Mouse (Mus musculus) liver, embryonic 15.5 days (tissue): ENCODE measurements around the gene Gart. TPM values are rescaled to one million over a fixed set of nuclear protein-coding genes. Genes with fewer than 3 reads are reported as not detected.

ENCODE experiments used
- ATAC-seq: fragments of 200-750 bp; cut with Nextera tagmentation; 2 replicates; pipeline ENCODE4 v1.8.0; 2017; ENCODE audit warnings: moderate number of reproducible peaks, mild to moderate bottlenecking, moderate library complexity; ENCODE audit not compliant: insufficient read depth
- H3K27ac ChIP-seq: fragments of 300-500 bp; sonication (generic); replicated peaks from 2 replicates; pipeline ENCODE4 v1.5.1; 2015; ENCODE audit warnings: mild to moderate bottlenecking, inconsistent platforms
- H3K27me3 ChIP-seq: fragments of 300-500 bp; sonication (generic); 2 replicates; pipeline ENCODE4 v1.6.1; 2015; ENCODE audit warnings: mild to moderate bottlenecking, inconsistent platforms
- H3K36me3 ChIP-seq: fragments of 300-500 bp; sonication (generic); replicated peaks from 2 replicates; pipeline ENCODE4 v1.6.1; 2015; ENCODE audit warnings: moderate library complexity, mild to moderate bottlenecking, inconsistent platforms
- H3K4me1 ChIP-seq: fragments of 300-500 bp; sonication (generic); replicated peaks from 2 replicates; pipeline ENCODE4 v1.6.1; 2015; ENCODE audit warnings: inconsistent platforms
- H3K4me2 ChIP-seq: fragments of 300-500 bp; sonication (generic); 2 replicates; pipeline ENCODE4 v1.6.1; 2015; ENCODE audit warnings: moderate library complexity, mild to moderate bottlenecking, inconsistent platforms
- H3K4me3 ChIP-seq: fragments of 300-500 bp; sonication (generic); replicated peaks from 2 replicates; pipeline ENCODE4 v1.5.1; 2015; ENCODE audit warnings: mild to moderate bottlenecking, inconsistent platforms
- H3K9ac ChIP-seq: fragments of 300-500 bp; sonication (generic); 2 replicates; pipeline ENCODE4 v1.6.1; 2015; ENCODE audit warnings: moderate library complexity, mild to moderate bottlenecking, inconsistent platforms
- H3K9me3 ChIP-seq: fragments of 300-500 bp; sonication (generic); replicated peaks from 2 replicates; pipeline ENCODE4 v1.6.1; 2016; ENCODE audit warnings: inconsistent platforms
- WGBS: fragments of 180-500 bp; shearing (Covaris S2); methylation state at CpG from one replicate; pipeline ENCODE4 v1.1.7; 2015; ENCODE audit warnings: mixed read lengths; ENCODE audit not compliant: insufficient replicate concordance; 5-methylcytosine and 5-hydroxymethylcytosine counted together
- polyA plus RNA-seq: library from polyadenylated mRNA; unstranded; fragments of >200 nt; fragmentation: Nextera tagmentation; extraction: Ambion mirVana; gene quantifications from 2 replicates; pipeline ENCODE4 v1.2.1, GENCODE M21; 2015

The Gart gene
- polyA plus RNA-seq, 1 experiment from 2014 or later, result 65.8 TPM

DNA sequence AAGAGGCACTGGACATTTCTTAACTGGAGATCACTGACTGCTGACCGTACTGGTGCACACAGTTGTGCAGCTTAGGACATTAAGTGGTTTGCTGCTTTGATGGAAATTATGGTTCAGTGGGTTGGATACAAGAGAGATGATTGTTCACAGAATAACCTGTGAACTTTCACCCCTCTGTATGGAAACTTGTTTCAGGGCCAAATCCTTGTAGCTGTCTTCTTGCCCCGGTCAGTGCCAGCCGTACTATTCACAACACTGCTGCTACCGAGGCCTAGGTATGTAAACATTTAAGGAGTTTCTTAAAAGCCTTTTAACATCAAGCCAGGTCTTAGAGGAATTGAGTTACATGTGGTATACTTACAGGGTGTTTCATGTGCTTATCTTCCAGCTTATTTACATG lies 27.7 kb upstream of the Gart start:
- no peak overlapping the region for H3K27ac ChIP-seq
- H3K4me2 ChIP-seq, result no peak overlapping the region
- 0 out of 2 replicates have a peak, but pooled peaks cover 2% of the 10 kb centered on the region for H3K4me1 ChIP-seq
- peaks cover 93% of the 10 kb centered on the region for H3K36me3 ChIP-seq
- ATAC-seq, result no peak
- no peaks in the 10 kb centered on the region for H3K27me3 ChIP-seq
- WGBS, result 89% methylated on average over 4 of the region's 4 CpGs
- no peak overlapping the region for H3K9ac ChIP-seq
- H3K4me3 ChIP-seq, result no peak overlapping the region
- no peaks in the 10 kb centered on the region for H3K9me3 ChIP-seq

GRCm38 (mm10) chr16:91663795-91664194 lies 17.0 kb upstream of the Gart start:
- H3K27me3 ChIP-seq, result no peaks in the 10 kb centered on the region
- H3K36me3 ChIP-seq, result peaks cover 94% of the 10 kb centered on the region
- H3K4me2 ChIP-seq, result no peak overlapping the region
- WGBS, result 92% methylated on average over 3 of the region's 3 CpGs
- no peak overlapping the region for H3K9ac ChIP-seq
- H3K4me3 ChIP-seq, result no peak overlapping the region
- no peaks in the 10 kb centered on the region for H3K9me3 ChIP-seq
- H3K4me1 ChIP-seq, result no peaks in the 10 kb centered on the region
- no peak for ATAC-seq
- H3K27ac ChIP-seq, result no peak overlapping the region

- no peaks in the 10 kb centered on the region for H3K4me1 ChIP-seq
- no peak overlapping the region for H3K4me3 ChIP-seq
- H3K9ac ChIP-seq, result no peak overlapping the region
- 93% methylated on average over 16 of the region's 16 CpGs for WGBS
- H3K27ac ChIP-seq, result no peak overlapping the region
- ATAC-seq, result no peak
- no peaks in the 10 kb centered on the region for H3K27me3 ChIP-seq
- H3K9me3 ChIP-seq, result no peaks in the 10 kb centered on the region
- peaks cover 97% of the 10 kb centered on the region for H3K36me3 ChIP-seq
- no peak overlapping the region for H3K4me2 ChIP-seq
Measured at GRCm38 (mm10) chr16:91662336-91662735, 15.6 kb upstream of the Gart start.

- no peaks in the 10 kb centered on the region for H3K9me3 ChIP-seq
- no peaks in the 10 kb centered on the region for H3K27me3 ChIP-seq
- no peaks in the 10 kb centered on the region for H3K4me1 ChIP-seq
- no peak overlapping the region for H3K27ac ChIP-seq
- H3K9ac ChIP-seq, result no peak overlapping the region
- H3K36me3 ChIP-seq, result peaks cover 97% of the 10 kb centered on the region
- WGBS, result 84% methylated on average over 1 of the region's 1 CpGs
- ATAC-seq, result no peak
- H3K4me3 ChIP-seq, result no peak overlapping the region
- H3K4me2 ChIP-seq, result no peak overlapping the region
Measured at GRCm38 (mm10) chr16:91661397-91661796, 14.6 kb upstream of the Gart start.

DNA sequence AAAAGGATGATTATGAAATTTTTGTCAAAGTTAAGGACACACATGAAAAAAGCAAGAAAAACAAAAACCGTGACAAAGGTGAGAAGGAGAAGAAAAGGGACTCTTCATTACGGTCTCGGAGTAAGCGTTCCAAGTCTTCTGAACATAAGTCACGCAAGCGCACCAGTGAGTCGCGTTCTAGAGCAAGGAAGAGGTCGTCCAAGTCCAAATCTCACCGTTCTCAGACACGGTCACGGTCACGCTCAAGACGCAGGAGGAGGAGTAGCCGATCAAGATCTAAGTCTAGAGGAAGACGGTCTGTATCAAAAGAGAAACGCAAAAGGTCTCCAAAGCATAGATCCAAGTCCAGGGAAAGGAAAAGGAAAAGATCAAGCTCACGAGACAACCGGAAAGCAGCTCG lies 13.0 kb upstream of the Gart start:
- no peak for ATAC-seq
- WGBS, result 94% methylated on average over 20 of the region's 20 CpGs
- Histone ChIP-seq H3K9ac (no peak overlapping the region), H3K4me3 (no peak overlapping the region), H3K9me3 (no peaks in the 10 kb centered on the region), H3K36me3 (peaks cover 97% of the 10 kb centered on the region), H3K4me1 (no peaks in the 10 kb centered on the region), H3K27ac (no peak overlapping the region), H3K4me2 (no peak overlapping the region), H3K27me3 (no peaks in the 10 kb centered on the region)

DNA sequence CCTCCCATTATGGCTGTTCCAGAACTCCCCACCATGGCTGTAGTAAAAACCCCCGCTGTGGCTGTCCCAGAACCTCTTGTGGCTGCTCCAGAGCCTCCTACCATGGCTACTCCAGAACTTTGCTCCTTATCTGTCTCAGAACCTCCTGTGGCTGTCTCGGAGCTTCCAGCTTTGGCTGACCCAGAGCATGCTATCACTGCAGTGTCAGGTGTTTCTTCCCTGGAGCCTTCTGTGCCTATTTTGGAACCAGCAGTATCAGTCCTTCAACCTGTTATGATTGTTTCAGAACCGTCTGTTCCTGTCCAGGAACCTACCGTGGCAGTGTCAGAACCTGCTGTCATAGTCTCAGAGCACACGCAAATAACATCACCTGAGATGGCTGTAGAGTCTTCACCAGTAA lies 11.7 kb upstream of the Gart start:
- no peak overlapping the region for H3K4me3 ChIP-seq
- H3K27ac ChIP-seq, result no peak overlapping the region
- H3K27me3 ChIP-seq, result no peaks in the 10 kb centered on the region
- 0 out of 2 replicates have a peak, but pooled peaks have one; percentile 11 for ATAC-seq
- H3K4me1 ChIP-seq, result 0 out of 2 replicates have a peak, but pooled peaks cover under 1% of the 10 kb centered on the region
- no peak overlapping the region for H3K4me2 ChIP-seq
- WGBS, result 95% methylated on average over 5 of the region's 5 CpGs
- H3K36me3 ChIP-seq, result peaks cover 96% of the 10 kb centered on the region
- H3K9me3 ChIP-seq, result no peaks in the 10 kb centered on the region
- no peak overlapping the region for H3K9ac ChIP-seq

DNA sequence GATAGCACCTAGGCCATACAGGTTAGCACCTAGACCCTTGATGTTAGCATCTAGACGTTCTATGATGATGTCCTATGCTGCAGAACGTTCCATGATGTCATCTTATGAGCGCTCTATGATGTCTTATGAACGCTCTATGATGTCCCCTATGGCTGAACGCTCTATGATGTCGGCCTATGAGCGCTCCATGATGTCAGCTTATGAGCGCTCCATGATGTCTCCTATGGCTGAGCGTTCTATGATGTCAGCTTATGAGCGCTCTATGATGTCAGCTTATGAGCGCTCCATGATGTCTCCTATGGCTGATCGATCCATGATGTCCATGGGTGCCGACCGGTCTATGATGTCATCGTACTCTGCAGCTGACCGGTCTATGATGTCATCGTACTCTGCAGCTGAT lies 10.5 kb upstream of the Gart start:
- Histone ChIP-seq H3K9me3 (no peaks in the 10 kb centered on the region), H3K4me1 (peaks cover 6% of the 10 kb centered on the region; the same call in 1 of the 2 replicates), H3K9ac (no peak overlapping the region), H3K4me3 (no peak overlapping the region), H3K4me2 (no peak overlapping the region), H3K36me3 (peaks cover 92% of the 10 kb centered on the region), H3K27me3 (no peaks in the 10 kb centered on the region), H3K27ac (no peak overlapping the region)
- peak; percentile 19; the same call in 1 of the 2 replicates for ATAC-seq
- WGBS, result 96% methylated on average over 17 of the region's 17 CpGs

DNA sequence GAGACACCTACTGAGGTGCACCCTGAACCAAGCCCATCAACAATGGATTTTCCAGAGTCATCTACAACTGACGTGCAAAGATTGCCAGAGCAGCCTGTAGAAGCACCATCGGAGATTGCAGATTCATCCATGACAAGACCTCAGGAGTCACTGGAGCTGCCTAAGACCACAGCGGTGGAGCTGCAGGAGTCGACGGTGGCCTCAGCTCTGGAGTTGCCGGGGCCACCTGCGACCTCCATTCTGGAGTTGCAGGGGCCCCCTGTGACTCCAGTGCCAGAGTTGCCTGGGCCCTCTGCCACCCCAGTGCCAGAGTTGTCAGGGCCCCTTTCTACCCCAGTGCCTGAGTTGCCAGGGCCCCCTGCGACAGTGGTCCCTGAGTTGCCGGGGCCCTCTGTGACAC lies 8.5 kb upstream of the Gart start:
- H3K4me2 ChIP-seq, result no peak overlapping the region
- H3K9ac ChIP-seq, result no peak overlapping the region
- H3K4me3 ChIP-seq, result no peak overlapping the region
- H3K27ac ChIP-seq, result no peak overlapping the region
- no peak for ATAC-seq
- H3K27me3 ChIP-seq, result no peaks in the 10 kb centered on the region
- no peaks in the 10 kb centered on the region for H3K9me3 ChIP-seq
- 93% methylated on average over 9 of the region's 9 CpGs for WGBS
- H3K4me1 ChIP-seq, result peaks cover 14% of the 10 kb centered on the region
- peaks cover 88% of the 10 kb centered on the region for H3K36me3 ChIP-seq

DNA sequence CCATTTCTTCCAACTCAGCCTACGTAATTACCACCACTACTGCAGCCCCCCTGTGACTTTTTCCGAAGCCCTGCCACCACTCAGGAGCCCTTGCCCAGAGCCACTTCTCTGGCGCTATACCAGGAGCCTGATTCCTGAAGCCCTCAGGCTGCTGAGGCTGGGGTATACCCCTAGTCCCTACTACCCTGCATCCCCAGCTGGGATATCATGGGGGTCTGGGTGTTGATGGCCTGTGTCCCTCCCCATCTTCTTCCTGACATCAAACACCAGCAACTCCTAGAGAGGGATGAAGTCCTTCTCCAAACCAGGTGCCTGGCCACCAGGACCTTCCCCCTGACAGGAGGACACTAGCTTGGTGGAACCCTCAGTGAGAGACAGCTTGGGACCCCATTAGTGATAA lies 5.4 kb upstream of the Gart start:
- H3K4me3 ChIP-seq, result no peak overlapping the region
- H3K4me1 ChIP-seq, result peaks cover 24% of the 10 kb centered on the region
- WGBS, result 87% methylated on average over 3 of the region's 3 CpGs
- ATAC-seq, result no peak
- H3K36me3 ChIP-seq, result peaks cover 57% of the 10 kb centered on the region
- H3K9me3 ChIP-seq, result no peaks in the 10 kb centered on the region
- no peak overlapping the region for H3K27ac ChIP-seq
- no peaks in the 10 kb centered on the region for H3K27me3 ChIP-seq
- H3K4me2 ChIP-seq, result no peak overlapping the region
- no peak overlapping the region for H3K9ac ChIP-seq

- no peak for ATAC-seq
- Histone ChIP-seq H3K27me3 (no peaks in the 10 kb centered on the region), H3K36me3 (peaks cover 33% of the 10 kb centered on the region), H3K9ac (no peak overlapping the region), H3K4me1 (peaks cover 36% of the 10 kb centered on the region), H3K4me2 (peak overlapping the region; percentile 41), H3K27ac (no peak overlapping the region), H3K9me3 (no peaks in the 10 kb centered on the region), H3K4me3 (no peak overlapping the region)
Measured at GRCm38 (mm10) chr16:91649781-91650180, 3.0 kb upstream of the Gart start.

GRCm38 (mm10) chr16:91649246-91649645 lies 2.5 kb upstream of the Gart start:
- peak overlapping the region; percentile 71 for H3K4me2 ChIP-seq

DNA sequence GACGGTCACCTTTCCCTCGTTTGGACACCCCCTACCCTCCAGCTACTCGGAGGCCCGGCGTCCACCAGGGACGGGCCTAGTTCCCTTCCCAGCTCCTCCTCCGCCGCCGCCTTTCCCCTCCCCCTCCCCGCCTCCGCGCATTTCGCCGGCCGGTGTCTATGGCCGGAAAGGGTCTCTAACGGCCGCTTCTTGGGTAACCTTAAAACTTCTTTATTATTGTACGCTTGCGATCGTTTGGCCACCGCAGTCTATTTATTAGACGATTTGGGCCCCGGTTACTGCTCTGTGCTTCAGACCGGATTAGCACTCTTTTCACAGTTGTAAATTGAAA lies 1.4 kb upstream of the Gart start:
- peaks cover 22% of the 10 kb centered on the region for H3K36me3 ChIP-seq
- ATAC-seq, result peak; percentile 70
- H3K27me3 ChIP-seq, result no peaks in the 10 kb centered on the region
- under 1% methylated on average over 25 of the region's 25 CpGs for WGBS
- peak overlapping the region; percentile 100 for H3K27ac ChIP-seq
- H3K4me1 ChIP-seq, result peaks cover 49% of the 10 kb centered on the region
- H3K9ac ChIP-seq, result peak overlapping the region; percentile 88
- peak overlapping the region; percentile 83 for H3K4me3 ChIP-seq
- no peaks in the 10 kb centered on the region for H3K9me3 ChIP-seq
- H3K4me2 ChIP-seq, result peak overlapping the region; percentile 100

More at GRCm38 (mm10) chr16:91649246-91649645, 2.5 kb upstream of the Gart start:
- no peaks in the 10 kb centered on the region for H3K27me3 ChIP-seq
- peaks cover 28% of the 10 kb centered on the region for H3K36me3 ChIP-seq
- H3K27ac ChIP-seq, result peak overlapping the region; percentile 7; the same call in 1 of the 2 replicates
- 35% methylated on average over 3 of the region's 3 CpGs for WGBS
- no peaks in the 10 kb centered on the region for H3K9me3 ChIP-seq
- H3K4me3 ChIP-seq, result peak overlapping the region; percentile 83
- peaks cover 41% of the 10 kb centered on the region for H3K4me1 ChIP-seq
- no peak for ATAC-seq
- peak overlapping the region; percentile 49 for H3K9ac ChIP-seq
